Mouse (Mus musculus): ENCODE measurements around the gene Adamtsl3.
A peak's percentile ranks its signal among the peaks of the same experiment; 100 is the strongest.

Adamtsl3 gene

DNA sequence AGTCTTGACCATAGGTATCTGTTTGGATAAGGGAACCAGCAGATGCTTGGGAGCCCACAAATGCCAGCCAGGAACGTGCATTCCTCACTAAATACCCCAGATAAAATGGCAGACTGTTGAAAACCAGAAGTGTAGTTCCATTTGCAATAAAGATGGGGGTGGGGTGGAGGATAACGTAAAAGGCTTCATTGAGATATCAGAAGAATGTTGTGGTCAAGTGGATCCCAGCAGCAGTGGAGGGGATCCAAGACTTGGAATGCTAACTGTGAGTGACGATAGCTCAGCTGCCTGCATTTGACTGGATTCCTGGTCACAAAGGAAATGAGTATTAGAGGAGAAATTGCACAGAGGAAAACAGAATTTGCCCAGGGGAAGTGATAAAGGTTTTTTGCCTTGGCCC, 87.1 kb downstream of the Adamtsl3 start:
- peak; percentile 16 for DNase-seq (ENCODE audit: low read depth, low spot score)

DNA sequence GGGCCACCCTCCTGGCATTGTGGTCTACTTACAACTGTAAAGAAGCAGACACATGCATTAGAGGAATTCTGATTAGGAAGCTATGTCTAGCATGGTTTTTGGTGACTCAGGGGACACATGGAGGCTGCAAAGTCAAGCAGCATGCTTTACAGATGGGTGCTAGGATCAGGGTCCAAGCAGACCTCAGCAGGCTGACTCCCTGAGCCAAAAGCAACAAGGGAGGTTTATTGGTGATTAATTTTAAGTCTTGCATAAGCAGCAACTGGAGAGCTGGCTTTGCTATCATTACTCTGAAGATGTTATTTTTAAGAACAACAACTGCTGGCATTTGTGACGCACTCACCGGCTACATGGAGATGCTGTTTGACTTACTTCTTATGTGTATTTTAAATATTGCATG, 88.1 kb downstream of the Adamtsl3 start:
- DNase-seq (ENCODE audit: low read depth, low spot score) = peak; percentile 13

DNA sequence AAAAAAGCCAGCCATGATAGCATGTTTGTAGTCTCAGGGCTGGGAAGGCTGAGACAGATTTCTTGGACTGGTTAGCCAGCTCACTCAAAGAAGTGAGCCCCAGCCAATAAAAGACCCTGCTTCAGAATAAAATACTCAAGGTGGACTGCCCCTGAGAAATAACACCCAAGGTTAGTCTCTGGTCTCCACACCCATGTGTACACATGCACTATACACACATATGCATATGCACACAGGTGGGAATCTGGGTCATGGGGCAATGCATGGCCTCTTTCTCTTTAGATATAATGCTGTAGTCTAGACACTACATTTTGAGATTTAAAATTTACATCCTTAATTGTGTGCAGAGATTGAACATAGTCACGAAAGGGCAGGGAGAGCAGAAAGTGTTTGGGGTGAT, 88.8 kb downstream of the Adamtsl3 start:
- DNase-seq (ENCODE audit: low read depth, low spot score) = no peak

DNA sequence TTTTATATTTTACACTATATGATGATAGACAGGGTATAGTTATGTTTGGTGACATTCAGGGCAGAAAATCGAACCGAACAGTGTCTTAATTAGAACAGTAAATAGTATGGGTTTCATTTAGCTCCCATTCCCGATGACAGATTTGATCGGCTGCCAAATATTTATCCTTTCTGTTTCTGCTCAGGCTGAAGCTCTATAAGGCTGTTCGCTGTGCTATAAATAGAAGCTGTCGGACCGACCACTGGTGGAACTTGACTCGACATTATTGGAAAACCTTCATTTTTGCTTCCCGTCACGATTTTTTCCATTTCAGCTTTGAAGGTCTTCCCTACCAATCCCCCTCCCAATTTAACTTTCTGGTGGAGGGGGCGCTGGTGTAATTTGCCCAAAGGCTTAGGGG, 89.9 kb downstream of the Adamtsl3 start:
- no peak for DNase-seq (ENCODE audit: low read depth, low spot score)

DNA sequence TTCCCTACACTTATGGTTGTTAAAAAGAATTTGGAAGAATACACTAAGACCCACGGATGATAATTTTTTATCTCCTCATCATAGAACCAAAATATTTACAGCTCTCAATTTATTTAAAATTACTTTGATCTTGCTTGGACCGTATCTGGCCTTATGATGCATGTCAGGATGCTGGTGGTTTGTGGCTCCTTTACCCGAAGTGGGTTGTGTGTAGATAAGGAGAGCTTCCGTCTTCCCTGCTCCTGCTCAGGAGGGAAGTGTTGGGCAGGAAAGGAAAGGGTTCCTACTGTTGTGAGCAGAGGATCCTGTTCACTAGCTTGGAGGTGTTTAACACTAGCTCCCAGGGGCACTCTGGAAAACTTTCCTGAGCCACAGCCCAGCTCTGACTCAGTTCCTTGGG, 94.0 kb downstream of the Adamtsl3 start:
- no peak for DNase-seq (ENCODE audit: low read depth, low spot score)

DNA sequence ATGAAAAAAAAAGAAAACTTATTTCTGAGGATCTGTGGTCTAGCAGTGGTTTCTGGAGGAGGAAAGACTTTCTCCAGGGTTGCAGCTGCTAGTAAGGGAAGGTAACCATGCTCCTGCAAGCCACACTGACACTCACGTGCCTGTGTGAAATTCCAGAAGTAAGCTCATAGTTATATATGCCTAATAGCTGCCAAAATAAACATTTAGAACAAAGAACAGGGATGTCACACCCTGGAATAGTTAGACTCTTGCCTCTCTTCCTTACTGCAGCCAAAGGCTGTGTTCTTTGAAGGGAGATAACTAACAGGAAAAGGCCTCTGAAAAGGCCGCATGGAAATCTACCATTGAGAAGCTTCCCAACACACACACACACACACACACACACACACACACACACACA, 96.1 kb downstream of the Adamtsl3 start:
- no peak for DNase-seq (ENCODE audit: low read depth, low spot score)

DNA sequence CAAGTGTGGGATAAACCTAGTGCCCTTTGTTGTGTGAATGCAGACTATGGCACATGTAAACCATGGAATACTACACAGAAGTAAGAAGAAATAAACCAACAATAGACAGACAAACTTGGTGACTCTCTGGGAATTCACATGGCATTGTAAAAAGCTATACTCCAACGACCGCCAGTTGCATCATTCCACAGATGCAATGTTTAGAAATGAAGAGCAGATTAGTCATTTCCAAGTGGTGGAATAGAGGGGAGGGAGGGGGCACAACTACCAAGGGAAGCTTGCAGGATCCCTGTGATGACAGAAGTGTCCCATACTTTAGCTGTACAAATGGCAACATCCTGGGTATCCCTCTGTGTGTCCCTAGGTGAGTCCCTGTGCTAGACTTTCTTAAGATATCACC, 97.7 kb downstream of the Adamtsl3 start:
- DNase-seq (ENCODE audit: low read depth, low spot score) = no peak

DNA sequence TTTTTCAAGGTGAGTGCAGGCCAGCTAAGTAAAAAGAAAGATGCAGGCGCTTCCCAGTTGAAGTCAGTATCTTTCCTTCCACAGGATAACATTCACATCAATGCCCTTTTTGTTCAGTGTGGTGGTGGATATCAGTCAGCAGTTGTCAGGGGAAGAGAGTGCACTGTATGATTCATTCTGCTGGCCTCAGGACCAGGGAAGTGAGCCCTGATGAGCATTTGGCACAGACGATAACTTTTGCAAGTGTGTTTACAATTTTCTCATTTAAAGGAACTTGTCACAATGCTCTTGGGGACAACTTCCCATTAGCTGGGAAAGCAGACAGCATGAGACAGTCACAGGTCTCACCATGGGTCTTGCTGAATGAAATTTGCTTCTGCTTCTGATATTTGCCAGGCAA, 122.9 kb downstream of the Adamtsl3 start:
- DNase-seq (ENCODE audit: low read depth, low spot score) = peak; percentile 65

DNA sequence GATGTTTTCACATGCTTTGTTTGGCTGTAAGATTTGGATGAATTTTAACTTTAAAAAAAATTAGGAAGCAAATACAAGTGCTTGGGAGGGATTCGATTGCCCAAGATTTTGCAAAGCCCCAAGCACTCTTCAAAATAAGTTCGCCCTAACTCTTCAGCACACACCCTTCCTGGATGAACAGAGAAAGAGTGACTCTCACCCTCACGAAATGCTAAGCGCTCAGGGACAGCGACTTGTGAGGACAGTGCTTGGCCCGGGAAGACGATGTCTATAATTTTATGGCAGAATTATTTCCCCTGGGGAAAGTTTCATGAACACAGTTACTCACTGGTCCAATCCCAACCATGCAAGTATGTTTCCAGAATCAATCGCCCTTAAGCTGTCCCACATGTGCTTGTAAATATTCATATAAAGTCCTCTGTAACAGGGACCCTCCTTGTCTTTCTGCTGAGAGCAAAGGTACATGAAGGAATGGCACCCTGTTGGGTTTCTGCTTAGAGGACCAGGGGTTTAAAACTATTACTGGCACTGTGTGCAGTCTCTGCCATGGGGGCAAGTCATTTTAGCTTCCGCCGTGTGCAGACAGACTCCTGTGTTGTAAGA, 127.5 kb downstream of the Adamtsl3 start:
- peak; percentile 79 for DNase-seq (ENCODE audit: low read depth, low spot score)

DNA sequence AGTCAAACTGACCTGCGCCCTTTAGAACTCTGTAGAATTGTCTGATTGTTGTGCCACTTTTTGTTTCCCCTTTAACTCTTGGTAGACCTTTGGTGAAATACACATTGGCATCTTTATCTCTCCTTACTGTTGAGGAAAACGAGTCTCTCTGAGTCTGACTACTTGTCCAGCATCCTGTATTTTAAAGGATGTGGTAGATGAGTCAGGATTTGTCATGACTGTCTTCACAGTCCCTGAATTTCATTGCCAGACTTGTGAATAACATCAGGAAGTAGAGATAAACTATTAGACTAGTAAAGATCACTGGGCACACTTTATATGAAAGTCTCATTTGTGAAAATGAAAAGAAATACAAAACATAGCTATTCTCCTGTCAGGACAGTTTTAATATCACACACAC, 128.9 kb downstream of the Adamtsl3 start:
- DNase-seq (ENCODE audit: low read depth, low spot score) = no peak

DNA sequence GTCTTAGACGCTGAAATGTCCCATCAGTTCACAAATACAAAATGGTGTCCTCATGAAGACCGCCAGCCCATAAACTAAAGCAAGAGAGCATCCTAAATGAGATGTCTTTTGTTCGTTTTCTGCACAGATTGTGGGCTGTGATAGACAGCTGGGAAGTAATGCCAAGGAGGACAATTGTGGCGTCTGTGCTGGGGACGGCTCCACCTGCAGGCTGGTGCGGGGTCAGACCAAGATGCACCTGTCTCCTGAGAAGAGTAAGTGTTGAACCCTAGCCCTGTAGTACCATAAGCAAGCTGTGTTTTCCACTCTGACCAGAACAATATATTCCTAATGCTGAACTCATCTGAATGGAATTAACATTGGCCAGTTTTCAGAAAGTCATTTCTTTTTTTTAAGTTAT, 129.9 kb downstream of the Adamtsl3 start:
- DNase-seq (ENCODE audit: low read depth, low spot score) = no peak

DNA sequence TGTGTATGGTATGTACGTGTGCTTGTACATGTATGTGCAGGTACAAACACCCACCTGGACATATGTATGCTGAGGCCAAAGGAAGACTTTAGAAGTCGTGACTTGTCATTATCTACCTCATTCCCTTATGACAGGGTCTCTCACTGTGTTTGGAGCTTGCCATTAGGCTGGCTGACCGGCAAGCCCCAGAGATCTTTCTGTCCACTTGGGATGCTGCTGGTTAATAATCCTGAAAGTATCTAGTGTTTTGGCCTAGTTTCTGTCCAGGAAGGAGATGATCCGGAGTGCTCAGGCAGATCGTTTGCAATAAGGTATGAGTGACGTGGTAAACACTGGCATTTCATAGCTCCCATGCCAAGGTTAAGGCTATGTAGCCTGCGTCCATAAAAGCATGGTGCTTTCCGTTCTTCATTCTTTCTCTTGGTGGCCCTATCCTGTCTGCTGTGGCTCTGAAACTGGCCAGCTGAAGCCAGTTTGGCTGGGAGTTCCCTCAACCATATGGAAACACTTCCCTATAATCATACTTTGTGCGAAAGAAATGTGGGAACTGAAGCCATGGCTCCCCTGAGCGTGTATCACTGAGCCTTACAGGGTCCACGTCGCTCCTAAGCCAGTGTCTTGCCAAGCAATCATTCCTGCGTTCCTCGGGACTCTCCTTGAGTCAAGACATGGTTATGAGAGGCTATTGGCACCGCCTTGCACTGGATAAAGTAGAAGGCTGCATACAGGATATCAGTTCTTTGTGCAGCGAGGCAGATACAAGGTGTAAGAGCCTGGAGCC, 141.1 kb downstream of the Adamtsl3 start:
- no peak for DNase-seq (ENCODE audit: low read depth, low spot score)

DNA sequence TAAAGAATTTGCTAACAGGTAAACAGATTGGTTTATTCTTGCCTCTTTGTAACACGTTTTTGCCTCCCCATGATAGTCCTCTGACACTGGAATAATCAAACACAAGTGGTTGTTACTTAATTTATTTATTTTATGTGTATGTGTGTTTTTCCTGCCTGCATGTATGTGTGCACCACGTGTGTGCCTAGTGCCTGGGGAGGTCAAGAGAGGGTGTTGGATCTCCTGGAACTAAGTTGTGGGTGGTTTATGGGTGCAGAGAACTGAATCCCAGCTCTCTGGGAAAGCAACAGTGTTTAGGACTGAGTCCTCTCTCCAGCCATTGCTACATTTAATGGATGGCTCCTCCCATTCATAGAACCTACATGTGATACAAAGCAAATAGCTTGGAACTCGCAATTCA, 143.0 kb downstream of the Adamtsl3 start:
- no peak for DNase-seq (ENCODE audit: low read depth, low spot score)

DNA sequence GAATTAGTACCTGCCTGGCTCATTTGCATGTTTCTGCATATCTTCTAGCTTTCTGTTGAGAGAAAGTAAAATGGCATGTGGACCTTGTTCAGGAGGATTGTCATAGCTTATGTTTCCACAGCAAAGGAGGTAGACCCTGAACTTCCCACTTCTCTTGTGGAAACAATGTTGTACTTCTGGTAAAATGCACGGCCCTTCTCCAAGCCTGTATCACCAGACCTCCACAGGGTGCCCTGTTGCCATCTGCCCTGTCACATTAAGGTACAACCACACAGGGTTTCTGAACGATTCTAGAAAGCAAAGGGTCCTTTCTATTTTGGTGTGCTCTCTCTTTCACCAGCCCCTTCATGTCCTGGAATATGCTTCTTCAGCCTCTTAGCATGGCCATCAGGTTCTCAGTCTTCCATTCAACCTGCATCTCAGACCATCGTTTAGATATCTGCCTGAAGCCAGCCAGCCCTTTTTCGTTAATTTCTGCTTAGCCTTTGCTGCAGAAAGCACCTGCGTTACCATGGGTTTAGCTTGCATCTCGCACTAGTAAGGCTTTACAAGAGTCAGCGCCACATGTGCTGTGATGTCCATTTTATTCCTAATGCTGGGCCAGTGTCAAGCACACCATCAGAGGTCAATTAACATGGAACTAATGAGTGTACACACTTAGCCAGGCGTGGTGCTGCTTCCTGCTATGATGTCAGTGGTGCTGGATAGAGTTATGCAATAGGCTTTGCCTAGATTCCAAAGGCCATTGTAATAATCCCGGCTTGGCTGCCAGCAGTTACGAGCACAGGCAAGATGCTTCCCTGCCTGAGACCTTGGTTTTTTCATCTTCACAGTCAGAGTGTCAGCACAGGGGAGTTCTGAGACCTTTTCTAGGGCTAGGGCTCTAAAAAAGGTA, 143.6 kb downstream of the Adamtsl3 start:
- DNase-seq (ENCODE audit: low read depth, low spot score) = peak; percentile 74

DNA sequence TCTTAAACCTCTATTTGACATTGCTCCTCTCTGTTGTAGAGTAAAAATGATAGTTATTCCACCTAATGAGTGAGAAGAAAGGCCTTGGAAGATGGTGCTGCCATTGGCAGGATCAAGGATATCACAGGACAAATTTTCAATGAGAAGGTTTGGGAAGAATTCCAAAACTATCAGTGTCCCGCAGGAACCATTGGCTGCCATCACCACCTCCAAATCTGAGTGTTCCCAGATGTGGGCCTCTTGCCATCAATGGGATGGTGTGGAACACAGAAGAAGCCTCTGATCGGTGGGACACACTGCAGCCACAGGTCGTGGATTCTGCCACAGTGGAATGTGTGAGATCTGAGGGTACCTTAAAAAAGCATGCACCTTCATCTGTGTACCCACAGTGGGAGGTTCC, 147.9 kb downstream of the Adamtsl3 start:
- DNase-seq (ENCODE audit: low read depth, low spot score) = peak; percentile 72

DNA sequence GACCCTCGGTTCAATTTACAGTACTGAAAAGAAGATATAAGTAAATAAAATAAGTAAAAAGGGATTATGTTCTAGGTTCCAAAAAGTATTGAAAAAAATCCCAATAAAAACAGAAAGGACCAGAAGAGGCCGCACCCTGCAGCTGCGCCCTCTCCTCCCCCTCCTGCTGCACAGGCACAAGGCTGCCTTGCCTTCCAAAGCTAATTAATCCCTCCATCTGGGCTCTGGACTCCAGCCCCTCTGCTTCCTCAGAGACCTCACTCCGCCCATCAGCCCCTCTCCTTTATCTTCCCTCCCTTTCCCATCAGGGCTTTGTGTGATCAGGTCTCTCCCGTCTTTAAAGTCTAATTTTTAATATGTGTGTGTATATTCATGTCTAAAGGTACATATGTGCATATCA, 149.3 kb downstream of the Adamtsl3 start:
- DNase-seq (ENCODE audit: low read depth, low spot score) = peak; percentile 66

DNA sequence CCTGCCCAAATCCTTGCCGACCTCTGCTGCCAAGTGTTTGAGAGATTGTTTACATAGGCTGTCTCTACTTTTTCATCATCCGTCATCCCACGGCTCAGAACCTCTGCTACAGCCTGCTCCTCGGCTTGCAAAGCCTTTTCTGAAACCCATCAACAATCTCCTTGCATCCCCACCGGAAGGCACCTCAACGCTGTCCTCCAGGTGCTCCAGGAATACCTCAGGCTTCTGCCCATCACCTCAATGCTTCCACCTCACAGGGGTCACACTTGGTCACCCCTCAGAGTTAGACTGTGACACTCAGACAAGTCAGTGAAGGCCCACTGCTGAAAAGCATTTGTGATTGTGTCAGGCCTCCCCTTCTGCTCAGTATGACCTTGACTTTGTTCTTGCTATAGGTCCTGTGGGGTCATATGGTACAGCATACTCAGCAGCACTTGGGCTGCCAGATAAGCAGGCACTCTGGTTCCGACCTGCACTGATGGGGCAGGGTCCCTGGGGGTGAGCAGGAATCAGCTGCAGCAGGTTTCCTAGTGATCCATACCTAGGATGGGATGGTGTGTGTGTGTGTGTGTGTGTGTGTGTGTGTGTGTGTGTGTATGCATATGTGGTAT, 150.0 kb downstream of the Adamtsl3 start:
- no peak for DNase-seq (ENCODE audit: low read depth, low spot score)

DNA sequence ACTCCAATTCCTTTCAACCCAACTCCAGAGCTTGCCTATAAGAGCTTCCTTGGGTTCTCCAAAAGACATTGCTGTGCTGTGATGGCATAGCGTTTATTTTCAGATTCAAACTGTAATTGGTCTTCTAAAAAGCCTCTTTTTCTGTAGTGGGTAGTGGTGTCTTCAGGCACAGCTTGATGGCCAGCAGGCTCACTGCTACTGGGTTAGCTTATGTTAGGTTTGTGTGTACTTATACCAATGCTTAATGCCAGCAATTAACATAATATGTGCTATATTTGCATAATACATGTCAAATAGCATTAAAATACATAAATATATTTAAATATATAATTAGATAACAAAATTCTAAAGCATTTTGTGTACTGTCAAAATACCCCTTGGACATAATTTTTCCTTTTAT, 155.5 kb downstream of the Adamtsl3 start:
- DNase-seq (ENCODE audit: low read depth, low spot score) = no peak

DNA sequence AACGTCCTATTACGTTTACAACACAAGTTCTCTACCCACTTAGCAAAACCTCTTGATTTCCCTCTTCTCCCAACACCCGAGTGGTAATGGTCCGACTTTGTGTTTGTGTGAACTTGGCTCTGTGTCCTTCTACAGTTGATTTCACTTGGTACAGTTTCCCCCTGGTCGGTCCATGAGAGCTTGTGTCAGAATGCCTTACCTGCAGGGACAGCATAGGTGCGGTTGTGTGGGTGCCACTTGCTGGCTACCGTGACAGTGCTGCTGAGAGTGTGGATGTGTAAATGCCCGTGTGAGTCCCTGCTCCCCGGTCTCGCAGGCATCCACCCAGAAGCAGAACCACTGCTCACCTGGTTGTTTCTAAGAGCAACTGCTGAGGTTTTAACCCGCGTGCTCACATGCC, 157.4 kb downstream of the Adamtsl3 start:
- no peak for DNase-seq (ENCODE audit: low read depth, low spot score)

DNA sequence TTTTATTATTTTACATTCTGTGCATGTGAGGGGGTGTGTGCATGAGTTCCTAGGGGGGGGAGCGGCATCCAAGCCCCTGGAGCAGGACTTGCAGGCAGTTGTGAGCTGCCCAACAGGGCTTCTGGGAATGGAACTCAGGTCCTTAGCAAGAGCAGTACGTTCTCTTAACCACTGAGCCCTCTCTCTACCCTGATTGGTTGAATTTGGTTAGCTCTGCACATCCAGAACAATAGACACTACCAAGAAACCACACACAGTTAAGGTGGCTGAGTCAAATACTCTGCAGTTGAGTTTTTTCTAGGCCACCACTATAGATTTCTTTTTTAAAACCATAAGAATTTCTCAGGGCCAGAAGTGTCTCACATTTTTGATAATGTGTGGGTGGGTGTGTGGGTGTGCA, 158.7 kb downstream of the Adamtsl3 start:
- DNase-seq (ENCODE audit: low read depth, low spot score) = no peak

DNA sequence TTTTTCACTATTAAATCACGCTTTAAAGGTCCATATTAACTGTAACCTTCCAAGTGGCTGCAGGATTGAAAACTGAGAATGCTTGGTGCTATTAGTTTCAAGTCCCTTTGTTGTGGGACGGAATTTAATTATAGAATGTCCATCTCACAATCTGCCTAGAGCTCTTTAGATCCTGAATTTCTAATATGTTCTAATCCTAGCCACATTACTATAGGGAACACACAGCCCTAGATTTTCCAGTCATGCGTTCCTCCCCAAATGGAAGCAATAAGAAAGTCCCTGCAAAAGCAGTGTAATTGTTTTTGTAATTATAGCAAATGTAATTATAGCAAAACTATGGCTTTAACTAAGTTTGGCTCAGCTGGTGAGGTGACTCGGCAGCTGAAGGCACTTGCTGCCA, 161.6 kb downstream of the Adamtsl3 start:
- no peak for DNase-seq (ENCODE audit: low read depth, low spot score)

DNA sequence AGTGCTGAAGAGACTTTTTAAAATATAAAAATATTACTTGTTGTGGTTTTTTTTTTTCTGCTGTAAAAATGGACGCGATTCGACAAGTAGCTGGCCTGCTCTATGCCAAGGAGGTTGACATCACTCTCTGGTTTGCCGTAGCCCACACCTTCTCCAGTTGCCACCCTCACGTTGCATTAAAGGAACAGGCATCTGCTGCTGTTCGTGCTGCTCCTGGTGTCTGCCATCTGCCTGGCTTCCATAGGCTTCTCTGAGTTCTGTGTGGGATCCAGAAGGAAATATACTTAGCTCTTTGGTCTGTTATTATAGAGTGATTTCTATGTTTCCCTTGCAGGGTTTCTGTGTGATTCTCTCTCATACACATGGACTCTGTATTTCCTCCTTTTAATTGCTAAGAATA, 165.8 kb downstream of the Adamtsl3 start:
- no peak for DNase-seq (ENCODE audit: low read depth, low spot score)

All from skeletal muscle tissue, adult 2 months (tissue).